Mouse (Mus musculus): ENCODE measurements around the gene Dusp14. TPM values are rescaled to one million over a fixed set of nuclear protein-coding genes. Genes with fewer than 3 reads are reported as not detected.

Gene Dusp14
- total and polyA plus RNA-seq, 2 experiments from 2014 or later = 8.8 to 12.6 TPM

DNA sequence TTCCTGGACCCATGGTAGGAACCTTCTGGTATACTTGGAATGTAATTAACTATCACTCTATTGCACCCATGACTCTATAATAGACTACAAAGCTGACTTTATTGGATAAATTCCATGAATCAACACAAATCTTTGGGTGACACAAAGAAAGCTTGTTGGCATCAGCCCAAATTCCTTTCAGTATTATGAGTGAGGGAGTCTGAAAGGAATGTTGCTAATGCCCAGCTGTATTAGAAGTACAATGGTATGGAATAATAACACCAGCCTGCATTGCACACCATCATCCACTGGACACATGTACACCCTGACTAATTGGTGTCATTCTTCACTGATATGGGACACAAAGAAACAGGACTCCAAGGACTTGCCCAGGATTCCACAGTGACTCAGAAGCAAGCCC is 32.1 kb upstream of the Dusp14 start:
- Histone ChIP-seq H3K9ac (replicated peaks; ENCODE audit: low read length) (no peak overlapping the region), H3K9me3 (ENCODE audit: low read length) (no peaks in the 10 kb centered on the region), H3K4me1 (ENCODE audit: insufficient read depth, low read length) (no peaks in the 10 kb centered on the region), H3K27ac (no peak overlapping the region), H3K4me2 (ENCODE audit: low read depth, low read length) (no peak overlapping the region), H3K27me3 (ENCODE audit: insufficient read depth, low read length) (no peaks in the 10 kb centered on the region), H3K4me3 (ENCODE audit: low read length) (no peak overlapping the region), H3K36me3 (ENCODE audit: insufficient read depth, low read length) (peaks cover 58% of the 10 kb centered on the region)
- ATAC-seq = no peak
- DNase-seq (ENCODE audit: low spot score) = no peak
- TF ChIP-seq CTCF (IDR thresholded peaks at IDR 0.05; ENCODE audit: low read depth) = no peak

DNA sequence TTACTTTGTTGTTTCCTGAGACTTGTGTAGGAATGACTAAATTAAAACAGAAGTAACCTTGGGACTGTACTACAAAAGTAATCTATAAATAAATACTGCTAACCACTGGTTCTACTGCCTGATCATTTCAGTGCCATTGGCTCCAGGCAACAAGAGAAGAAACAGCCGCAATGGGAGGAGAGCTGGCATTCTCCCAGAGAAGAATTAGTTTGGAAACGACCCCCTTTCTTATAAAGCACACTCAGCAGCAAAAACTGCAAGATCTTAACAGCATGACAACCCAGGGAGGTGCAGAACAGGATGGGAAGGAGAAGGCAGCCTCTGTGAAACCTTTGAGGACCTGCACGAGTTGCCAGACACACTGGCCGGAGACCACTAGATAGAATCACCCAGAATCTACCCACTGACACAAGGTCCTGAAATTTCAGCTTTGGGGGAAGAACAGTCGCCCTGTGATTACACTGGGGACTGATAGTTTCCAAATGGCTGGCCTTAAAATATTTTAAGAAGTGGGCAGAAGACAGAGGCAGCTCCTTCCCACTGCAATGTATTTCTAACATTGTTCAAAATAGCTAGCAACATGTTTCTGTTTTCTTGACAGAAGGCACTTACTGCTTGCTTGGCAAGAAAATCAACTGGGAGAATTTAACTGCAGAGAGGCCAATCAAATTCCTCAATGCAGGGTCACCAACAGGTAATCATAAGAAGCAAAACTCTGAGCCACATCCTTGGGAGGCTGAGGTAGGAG is 28.4 kb upstream of the Dusp14 start:
- WGBS = 58% methylated on average over 5 of the region's 5 CpGs
- Histone ChIP-seq H3K4me1 (ENCODE audit: insufficient read depth, low read length) (no peaks in the 10 kb centered on the region), H3K27me3 (ENCODE audit: insufficient read depth, low read length) (no peaks in the 10 kb centered on the region), H3K27ac (no peak overlapping the region), H3K4me3 (ENCODE audit: low read length) (no peak overlapping the region), H3K9me3 (ENCODE audit: low read length) (no peaks in the 10 kb centered on the region), H3K9ac (replicated peaks; ENCODE audit: low read length) (no peak overlapping the region), H3K36me3 (ENCODE audit: insufficient read depth, low read length) (peaks cover 42% of the 10 kb centered on the region), H3K4me2 (ENCODE audit: low read depth, low read length) (no peak overlapping the region)
- TF ChIP-seq CTCF (IDR thresholded peaks at IDR 0.05; ENCODE audit: low read depth) = no peak
- peak; percentile 9 for DNase-seq (ENCODE audit: low spot score)
- no peak for ATAC-seq

DNA sequence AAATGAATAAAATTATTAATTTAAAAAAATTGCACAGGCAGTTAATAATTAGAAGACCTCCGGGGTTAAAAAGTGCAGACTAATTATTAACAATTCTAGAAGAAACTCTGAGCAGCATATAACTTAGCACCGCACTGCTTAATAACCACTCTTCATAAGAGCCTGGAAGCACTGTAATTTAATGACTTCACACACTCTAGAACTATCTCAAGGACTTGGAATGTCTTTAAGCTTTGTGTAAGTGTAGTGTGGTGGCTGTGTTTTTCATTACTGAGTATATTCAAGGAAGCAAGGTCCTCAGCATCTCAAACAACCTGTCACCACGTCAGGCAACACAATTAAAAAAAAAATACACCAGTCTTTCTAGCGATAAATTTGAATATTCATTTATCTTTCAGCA is 26.0 kb upstream of the Dusp14 start:
- TF ChIP-seq CTCF (IDR thresholded peaks at IDR 0.05; ENCODE audit: low read depth) = no peak
- peaks cover 32% of the 10 kb centered on the region; the same call in 1 of the 2 replicates for H3K36me3 ChIP-seq (ENCODE audit: insufficient read depth, low read length)
- no peak overlapping the region for H3K4me3 ChIP-seq (ENCODE audit: low read length)
- no peak for DNase-seq (ENCODE audit: low spot score)
- no peaks in the 10 kb centered on the region for H3K9me3 ChIP-seq (ENCODE audit: low read length)
- no peak overlapping the region for H3K9ac ChIP-seq (replicated peaks; ENCODE audit: low read length)
- H3K27ac ChIP-seq = no peak overlapping the region
- no peak for ATAC-seq
- no peaks in the 10 kb centered on the region for H3K27me3 ChIP-seq (ENCODE audit: insufficient read depth, low read length)
- 74% methylated on average over 4 of the region's 4 CpGs for WGBS
- no peaks in the 10 kb centered on the region for H3K4me1 ChIP-seq (ENCODE audit: insufficient read depth, low read length)
- H3K4me2 ChIP-seq (ENCODE audit: low read depth, low read length) = no peak overlapping the region

DNA sequence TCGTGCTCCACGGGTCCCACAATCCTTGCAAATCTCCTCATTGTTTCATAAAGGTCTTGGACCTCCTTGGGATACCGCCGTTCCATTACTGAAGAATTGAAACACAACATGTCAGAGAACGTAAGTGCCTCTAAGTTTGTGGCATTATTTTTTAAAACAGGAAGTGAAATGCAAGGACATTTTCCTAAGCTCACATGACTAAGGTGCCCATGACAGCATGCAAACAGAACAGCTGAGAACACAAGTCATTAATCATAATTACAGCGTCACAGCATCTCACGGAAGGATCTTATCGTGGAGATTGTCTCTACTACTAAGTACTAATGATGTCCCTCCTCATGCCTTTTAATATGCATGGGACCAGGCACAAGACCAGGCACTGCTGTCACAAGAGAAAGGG is 21.5 kb upstream of the Dusp14 start:
- H3K4me3 ChIP-seq (ENCODE audit: low read length) = no peak overlapping the region
- no peak overlapping the region for H3K9ac ChIP-seq (replicated peaks; ENCODE audit: low read length)
- TF ChIP-seq CTCF (IDR thresholded peaks at IDR 0.05; ENCODE audit: low read depth) = no peak
- H3K4me2 ChIP-seq (ENCODE audit: low read depth, low read length) = no peak overlapping the region
- H3K4me1 ChIP-seq (ENCODE audit: insufficient read depth, low read length) = no peaks in the 10 kb centered on the region
- WGBS = 84% methylated on average over 8 of the region's 8 CpGs
- no peaks in the 10 kb centered on the region for H3K9me3 ChIP-seq (ENCODE audit: low read length)
- ATAC-seq = no peak
- DNase-seq (ENCODE audit: low spot score) = no peak
- no peaks in the 10 kb centered on the region for H3K27me3 ChIP-seq (ENCODE audit: insufficient read depth, low read length)
- peaks cover 39% of the 10 kb centered on the region; the same call in 1 of the 2 replicates for H3K36me3 ChIP-seq (ENCODE audit: insufficient read depth, low read length)
- no peak overlapping the region for H3K27ac ChIP-seq

DNA sequence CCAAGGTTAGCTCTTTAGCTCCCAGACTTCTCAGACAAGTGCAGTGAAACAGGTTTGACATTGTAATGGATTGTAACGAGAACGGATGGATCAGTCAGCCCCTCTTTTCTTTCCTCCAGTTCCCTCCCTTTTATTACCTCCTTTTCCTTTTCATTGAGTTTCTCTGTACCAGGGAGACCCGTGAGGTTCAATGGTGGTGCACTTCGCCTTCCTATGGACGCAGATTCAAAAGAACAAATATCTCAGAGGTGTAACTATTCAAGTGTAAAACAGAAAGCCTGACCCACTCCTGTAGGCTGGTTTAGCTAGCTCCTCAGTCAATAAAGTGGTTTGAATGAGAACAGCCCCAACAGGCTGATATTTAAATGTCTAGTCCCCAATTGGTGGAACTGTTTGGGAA is 12.8 kb upstream of the Dusp14 start:
- H3K4me3 ChIP-seq (ENCODE audit: low read length) = no peak overlapping the region
- WGBS = 91% methylated on average over 5 of the region's 5 CpGs
- no peaks in the 10 kb centered on the region for H3K9me3 ChIP-seq (ENCODE audit: low read length)
- TF ChIP-seq CTCF (IDR thresholded peaks at IDR 0.05; ENCODE audit: low read depth) = no peak
- H3K4me2 ChIP-seq (ENCODE audit: low read depth, low read length) = no peak overlapping the region
- H3K9ac ChIP-seq (replicated peaks; ENCODE audit: low read length) = no peak overlapping the region
- no peak for DNase-seq (ENCODE audit: low spot score)
- no peaks in the 10 kb centered on the region for H3K4me1 ChIP-seq (ENCODE audit: insufficient read depth, low read length)
- H3K27me3 ChIP-seq (ENCODE audit: insufficient read depth, low read length) = no peaks in the 10 kb centered on the region
- H3K36me3 ChIP-seq (ENCODE audit: insufficient read depth, low read length) = peaks cover 25% of the 10 kb centered on the region
- ATAC-seq = no peak
- no peak overlapping the region for H3K27ac ChIP-seq

DNA sequence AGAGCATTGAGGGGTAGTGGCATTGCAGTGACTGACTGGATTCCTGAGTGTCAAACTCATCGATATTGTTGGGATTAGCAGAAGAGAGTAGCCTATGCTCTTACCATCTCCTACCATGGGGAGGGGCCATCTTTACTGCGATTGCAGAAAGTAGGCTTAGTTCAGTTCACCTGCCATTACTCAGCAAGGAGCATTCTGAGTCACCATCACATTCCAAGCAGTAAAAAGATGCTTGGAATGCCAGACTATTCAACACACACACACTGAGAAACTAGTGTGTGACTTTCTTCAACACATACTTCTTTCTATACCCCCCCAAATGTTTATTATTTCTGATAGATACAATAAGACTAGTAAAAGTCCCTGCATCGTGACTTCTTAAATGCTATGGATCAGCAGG is 11.3 kb upstream of the Dusp14 start:
- Histone ChIP-seq H3K4me1 (ENCODE audit: insufficient read depth, low read length) (no peaks in the 10 kb centered on the region), H3K36me3 (ENCODE audit: insufficient read depth, low read length) (peaks cover 22% of the 10 kb centered on the region; the same call in 1 of the 2 replicates), H3K27me3 (ENCODE audit: insufficient read depth, low read length) (no peaks in the 10 kb centered on the region), H3K27ac (no peak overlapping the region), H3K4me3 (ENCODE audit: low read length) (no peak overlapping the region), H3K9ac (replicated peaks; ENCODE audit: low read length) (no peak overlapping the region), H3K4me2 (ENCODE audit: low read depth, low read length) (no peak overlapping the region), H3K9me3 (ENCODE audit: low read length) (no peaks in the 10 kb centered on the region)
- DNase-seq (ENCODE audit: low spot score) = no peak
- TF ChIP-seq CTCF (IDR thresholded peaks at IDR 0.05; ENCODE audit: low read depth) = no peak
- WGBS = 92% methylated on average over 3 of the region's 3 CpGs
- no peak for ATAC-seq

DNA sequence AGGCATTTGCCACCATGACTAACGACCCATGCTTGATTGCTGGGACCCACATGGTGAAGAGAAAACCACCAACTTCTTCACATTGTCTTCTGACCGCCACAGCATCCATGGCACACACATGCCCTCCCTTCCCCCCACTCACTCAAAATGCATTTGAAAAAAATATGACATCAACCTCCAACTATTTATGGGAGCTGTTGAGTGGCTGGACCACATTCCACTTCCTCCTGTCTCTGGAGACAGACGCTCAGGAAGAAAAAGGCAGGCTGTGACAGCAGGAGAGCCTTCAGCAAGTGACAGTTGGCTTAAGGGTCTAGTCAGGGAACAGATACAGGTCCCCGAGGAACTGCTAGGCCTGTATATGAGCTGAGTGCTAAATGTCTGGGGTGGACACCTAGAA is 10.8 kb upstream of the Dusp14 start:
- H3K4me3 ChIP-seq (ENCODE audit: low read length) = no peak overlapping the region
- no peaks in the 10 kb centered on the region for H3K9me3 ChIP-seq (ENCODE audit: low read length)
- no peaks in the 10 kb centered on the region for H3K27me3 ChIP-seq (ENCODE audit: insufficient read depth, low read length)
- H3K4me1 ChIP-seq (ENCODE audit: insufficient read depth, low read length) = no peaks in the 10 kb centered on the region
- H3K9ac ChIP-seq (replicated peaks; ENCODE audit: low read length) = no peak overlapping the region
- TF ChIP-seq CTCF (IDR thresholded peaks at IDR 0.05; ENCODE audit: low read depth) = no peak
- H3K27ac ChIP-seq = no peak overlapping the region
- H3K36me3 ChIP-seq (ENCODE audit: insufficient read depth, low read length) = peaks cover 22% of the 10 kb centered on the region; the same call in 1 of the 2 replicates
- H3K4me2 ChIP-seq (ENCODE audit: low read depth, low read length) = no peak overlapping the region
- 80% methylated on average over 4 of the region's 4 CpGs for WGBS
- ATAC-seq (no peak), DNase-seq (ENCODE audit: low spot score) (no peak)
